Mouse (Mus musculus) cerebellum, postnatal 25 days (tissue): Measurements from ENCODE around the gene Mmaa.
A peak's percentile ranks its signal among the peaks of the same experiment; 100 is the strongest.

Source experiments
- DNase-seq, 2 experiments: peaks; one replicate each; pipeline ENCODE4 v3.0.0; 2021; ENCODE audit warnings: mixed read lengths in 2 of 2

Mmaa gene

GRCm38 (mm10) chr8:79288250-79288649, 6.5 kb downstream of the Mmaa start:
- no peak for DNase-seq

- no peak for DNase-seq
These were observed 8.3 kb downstream of the Mmaa start for GRCm38 (mm10) chr8:79286424-79286823.

GRCm38 (mm10) chr8:79284626-79285025, 10.1 kb downstream of the Mmaa start:
- DNase-seq = no peak

GRCm38 (mm10) chr8:79281376-79281890, 13.3 kb downstream of the Mmaa start:
- no peak for DNase-seq

- no peak for DNase-seq
These were observed 17.4 kb downstream of the Mmaa start for GRCm38 (mm10) chr8:79277264-79277870.

- no peak for DNase-seq
These were observed 19.8 kb downstream of the Mmaa start for GRCm38 (mm10) chr8:79274940-79275339.

GRCm38 (mm10) chr8:79273776-79274175, 21.0 kb downstream of the Mmaa start:
- no peak for DNase-seq

GRCm38 (mm10) chr8:79272676-79273075, 22.1 kb downstream of the Mmaa start:
- DNase-seq = no peak

GRCm38 (mm10) chr8:79268921-79269320, 25.8 kb downstream of the Mmaa start:
- DNase-seq = no peak

GRCm38 (mm10) chr8:79261920-79262319, 32.8 kb downstream of the Mmaa start:
- DNase-seq = no peak

- DNase-seq = no peak
These were observed 38.5 kb downstream of the Mmaa start for GRCm38 (mm10) chr8:79256076-79256705.

GRCm38 (mm10) chr8:79253742-79254141, 41.0 kb downstream of the Mmaa start:
- DNase-seq = peak; percentile 23 to 32

GRCm38 (mm10) chr8:79248470-79248869, 46.3 kb downstream of the Mmaa start, which contains the start of gene 1700011L22Rik:
Gene 1700011L22Rik (minus strand): TSS chr8:79248570.
- DNase-seq = no peak

GRCm38 (mm10) chr8:79243422-79243821, 51.3 kb downstream of the Mmaa start:
- DNase-seq = no peak

- no peak for DNase-seq
These were observed 54.7 kb downstream of the Mmaa start for GRCm38 (mm10) chr8:79239996-79240395.

- DNase-seq = no peak
These were observed 55.4 kb downstream of the Mmaa start for GRCm38 (mm10) chr8:79239320-79239719.

- no peak for DNase-seq
These were observed 65.4 kb downstream of the Mmaa start for GRCm38 (mm10) chr8:79229266-79229888.

- no peak for DNase-seq
These were observed 66.8 kb downstream of the Mmaa start for GRCm38 (mm10) chr8:79227916-79228315.

- DNase-seq = no peak
These were observed 67.5 kb downstream of the Mmaa start for GRCm38 (mm10) chr8:79227194-79227593.

- no peak for DNase-seq
These were observed 68.7 kb downstream of the Mmaa start for GRCm38 (mm10) chr8:79226046-79226445.

GRCm38 (mm10) chr8:79225586-79225985, 69.2 kb downstream of the Mmaa start:
- DNase-seq = no peak

- no peak for DNase-seq
These were observed 70.4 kb downstream of the Mmaa start for GRCm38 (mm10) chr8:79224363-79224762.

GRCm38 (mm10) chr8:79222752-79223141, 72.0 kb downstream of the Mmaa start:
- DNase-seq = peak in 1 of 2 experiments; percentile 34
